Mouse (Mus musculus) lung, adult 2 months (tissue): ENCODE measurements at regions not wholly inside any gene's neighbourhood (a gene's known extent, or its start where the extent isn't known, plus 50 kb on each side); places are given as distances from the start of the nearest gene placed in this dataset.

Experiments used
- DNase-seq: peaks from one replicate; pipeline ENCODE4 v3.0.0; 2022
- H3K4me1 ChIP-seq: fragments of 200-500 bp; 2 replicates; pipeline ENCODE4 v1.6.1; 2011; ENCODE audit warnings: low read length; ENCODE audit not compliant: control insufficient read depth, insufficient read depth
- H3K4me3 ChIP-seq: fragments of 200-500 bp; replicated peaks from 2 replicates; pipeline ENCODE3; 2011; ENCODE audit warnings: low read depth, mild to moderate bottlenecking, control low read depth, low read length; ENCODE audit errors: extremely low read depth
- CTCF ChIP-seq: fragments of 200-500 bp; IDR thresholded peaks from 2 replicates; pipeline ENCODE4 v1.5.1; 2011; ENCODE audit warnings: mild to moderate bottlenecking, low read length, control low read depth; ENCODE audit not compliant: insufficient read depth
- POLR2A ChIP-seq: fragments of 200-500 bp; IDR thresholded peaks from 2 replicates; pipeline ENCODE4 v1.6.1; 2011; ENCODE audit warnings: low read depth, mild to moderate bottlenecking, control low read depth, low read length, borderline replicate concordance; ENCODE audit errors: extremely low read depth
- WGBS: fragments of 180-500 bp; shearing (Covaris S2); methylation state at CpG from one replicate; pipeline ENCODE4 v1.1.7; 2018; 5-methylcytosine and 5-hydroxymethylcytosine counted together

- Histone ChIP-seq H3K4me1 (no peaks in the 10 kb centered on the region), H3K4me3 (no peak overlapping the region)
- TF ChIP-seq POLR2A, result no peak
- TF ChIP-seq CTCF, result no peak
- no peak for DNase-seq
- 40% methylated on average over 3 of the region's 3 CpGs for WGBS
Observed at GRCm38 (mm10) chr19:15201262-15201661, 603.4 kb upstream of the Tle4 start.

- Histone ChIP-seq H3K4me3 (no peak overlapping the region), H3K4me1 (no peaks in the 10 kb centered on the region)
- DNase-seq, result no peak
- WGBS, result 73% methylated on average over 4 of the region's 4 CpGs
- TF ChIP-seq CTCF (no peak), POLR2A (no peak)
Observed at GRCm38 (mm10) chr19:15200792-15201191, 602.9 kb upstream of the Tle4 start.

GRCm38 (mm10) chr19:15200361-15200760, 602.5 kb upstream of the Tle4 start:
- no peak for TF ChIP-seq CTCF
- TF ChIP-seq POLR2A, result no peak
- H3K4me1 ChIP-seq, result no peaks in the 10 kb centered on the region
- WGBS, result 58% methylated on average over 2 of the region's 2 CpGs
- DNase-seq, result no peak
- H3K4me3 ChIP-seq, result no peak overlapping the region

GRCm38 (mm10) chr19:15199692-15200091, 601.8 kb upstream of the Tle4 start:
- TF ChIP-seq POLR2A, result no peak
- TF ChIP-seq CTCF, result no peak

GRCm38 (mm10) chr19:15175221-15175620, 577.4 kb upstream of the Tle4 start:
- no peak for DNase-seq
- H3K4me1 ChIP-seq, result no peaks in the 10 kb centered on the region
- TF ChIP-seq CTCF, result no peak
- no peak for TF ChIP-seq POLR2A

More at GRCm38 (mm10) chr19:15199692-15200091, 601.8 kb upstream of the Tle4 start:
- H3K4me3 ChIP-seq, result no peak overlapping the region
- H3K4me1 ChIP-seq, result no peaks in the 10 kb centered on the region
- DNase-seq, result no peak
- 78% methylated on average over 1 of the region's 1 CpGs for WGBS

GRCm38 (mm10) chr19:15173301-15173700, 575.5 kb upstream of the Tle4 start:
- 46% methylated on average over 5 of the region's 5 CpGs for WGBS
- Histone ChIP-seq H3K4me1 (no peaks in the 10 kb centered on the region), H3K4me3 (no peak overlapping the region)
- TF ChIP-seq POLR2A (no peak), CTCF (no peak)
- DNase-seq, result no peak

More at GRCm38 (mm10) chr19:15175221-15175620, 577.4 kb upstream of the Tle4 start:
- H3K4me3 ChIP-seq, result no peak overlapping the region

GRCm38 (mm10) chr19:15167184-15167583, 569.3 kb upstream of the Tle4 start:
- DNase-seq, result no peak
- TF ChIP-seq POLR2A, result no peak
- no peak for TF ChIP-seq CTCF
- Histone ChIP-seq H3K4me3 (no peak overlapping the region), H3K4me1 (no peaks in the 10 kb centered on the region)
- WGBS, result 64% methylated on average over 1 of the region's 1 CpGs

- 41% methylated on average over 3 of the region's 3 CpGs for WGBS
- DNase-seq, result no peak
- no peak overlapping the region for H3K4me3 ChIP-seq
- no peaks in the 10 kb centered on the region for H3K4me1 ChIP-seq
- TF ChIP-seq POLR2A (no peak), CTCF (no peak)
Observed at GRCm38 (mm10) chr19:15160641-15161040, 562.8 kb upstream of the Tle4 start.

- no peak for DNase-seq
- TF ChIP-seq POLR2A, result no peak
- TF ChIP-seq CTCF, result no peak
- WGBS, result 89% methylated on average over 3 of the region's 3 CpGs
Observed at GRCm38 (mm10) chr19:15158653-15159052, 560.8 kb upstream of the Tle4 start.

GRCm38 (mm10) chr19:15158177-15158576, 560.3 kb upstream of the Tle4 start:
- TF ChIP-seq POLR2A (no peak), CTCF (no peak)
- WGBS, result 79% methylated on average over 14 of the region's 14 CpGs

More at GRCm38 (mm10) chr19:15158653-15159052, 560.8 kb upstream of the Tle4 start:
- Histone ChIP-seq H3K4me3 (no peak overlapping the region), H3K4me1 (no peaks in the 10 kb centered on the region)

More at GRCm38 (mm10) chr19:15158177-15158576, 560.3 kb upstream of the Tle4 start:
- no peaks in the 10 kb centered on the region for H3K4me1 ChIP-seq
- no peak overlapping the region for H3K4me3 ChIP-seq
- DNase-seq, result no peak
